Mouse (Mus musculus) cerebellum, adult 2 months (tissue): ENCODE measurements at regions not wholly inside any gene's neighbourhood (a gene's known extent, or its start where the extent isn't known, plus 50 kb on each side); places are given as distances from the start of the nearest gene placed in this dataset.

Experiments used
- CTCF ChIP-seq: fragments of 200-500 bp; IDR thresholded peaks from 2 replicates; pipeline ENCODE4 v1.5.1; 2011; ENCODE audit warnings: low read depth, mild to moderate bottlenecking, control low read depth, low read length, moderate library complexity, borderline replicate concordance; ENCODE audit not compliant: insufficient read depth
- POLR2A ChIP-seq: fragments of 200-500 bp; IDR thresholded peaks from 2 replicates; pipeline ENCODE4 v1.6.1; 2011; ENCODE audit warnings: low read length, control low read depth, borderline replicate concordance; ENCODE audit not compliant: insufficient read depth

DNA sequence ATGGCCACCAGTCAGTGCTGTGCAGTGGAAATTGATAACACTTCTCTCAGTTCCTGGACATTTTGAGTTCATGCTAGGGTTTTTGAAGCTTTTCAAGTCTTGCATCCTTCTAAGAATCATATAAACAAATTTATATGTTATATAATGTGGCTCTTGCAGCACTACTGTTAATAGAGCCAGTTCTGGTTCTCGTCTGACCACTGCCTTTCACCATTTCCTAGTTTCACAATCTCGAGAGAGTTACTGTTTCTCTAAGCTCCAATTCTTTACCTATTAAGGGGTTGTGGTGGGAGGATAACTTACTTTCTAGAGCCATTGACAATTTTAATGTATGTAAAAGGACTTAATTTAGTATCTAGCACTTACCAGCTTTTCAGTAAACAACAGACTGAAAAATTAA is 244.2 kb upstream of the Sash1 start:
- TF ChIP-seq CTCF (no peak), POLR2A (no peak)
